Mouse (Mus musculus): ENCODE measurements around the gene Amer3. TPM values are rescaled to one million over a fixed set of nuclear protein-coding genes. Genes with fewer than 3 reads are reported as not detected.
"Not testable (repeated sequence)": the region's sequence is repeated elsewhere in the genome, so short reads cannot be mapped to it uniquely, and the experiment has no call there.

The Amer3 gene
- 12.5 and 15.2 TPM in 2 replicates for polyA plus RNA-seq (2015; fragmentation: Nextera tagmentation; extraction: Ambion mirVana)

DNA sequence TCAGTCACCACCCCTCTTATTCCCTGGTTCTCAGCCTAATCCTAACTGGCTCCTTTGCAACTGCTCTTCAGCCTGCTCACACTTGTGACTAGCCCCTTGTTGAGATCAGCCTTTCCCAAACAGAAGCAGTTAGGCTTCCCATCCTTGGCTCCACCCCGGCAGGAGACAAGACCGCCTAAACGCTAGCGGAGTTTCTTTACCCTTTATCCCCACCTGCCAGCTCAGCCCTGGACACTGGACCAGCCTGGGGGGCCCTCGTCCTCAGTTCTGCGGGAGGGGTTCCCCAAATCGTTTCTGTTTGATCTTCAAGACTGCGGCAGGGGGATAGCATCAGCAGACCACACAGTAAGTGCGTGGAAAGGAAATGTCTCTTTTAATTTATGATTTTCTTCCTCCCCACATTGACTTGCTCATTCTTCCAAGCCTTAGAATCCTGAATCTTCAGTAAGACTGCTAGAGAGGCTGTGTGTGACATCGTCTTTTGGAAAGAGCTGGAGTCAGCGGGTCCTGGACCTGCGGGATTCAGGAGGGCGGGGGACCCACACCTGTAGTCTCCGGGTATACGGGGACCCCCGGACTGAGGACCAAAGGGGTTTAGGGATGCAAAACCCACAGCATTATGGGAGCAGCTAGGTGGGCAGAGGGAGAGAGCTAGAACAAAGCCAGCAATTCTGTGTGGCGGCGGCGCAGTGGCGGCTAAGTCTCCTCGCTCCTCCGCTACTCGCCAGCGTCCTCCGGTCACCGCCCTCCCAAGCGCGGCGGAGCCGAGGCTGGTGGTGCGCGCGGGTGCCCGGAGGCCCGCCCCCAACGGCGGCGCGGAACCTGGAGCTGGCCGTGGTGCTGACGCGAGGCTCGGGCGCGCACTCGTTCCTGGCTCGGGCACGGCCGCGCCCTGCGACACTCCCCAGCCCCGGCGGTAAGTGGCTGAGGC, at the start of gene Amer3:
TSS of gene Amer3 (plus strand) at position 807 of the 931 bp plus-strand sequence.
- ATAC-seq = peak; percentile 89
- WGBS = under 1% methylated on average over 53 of the region's 53 CpGs
- Histone ChIP-seq H3K9me3 (replicated peaks) (no peaks in the 10 kb centered on the region), H3K9ac (peak within 1 kb of the TSS; percentile 76), H3K4me1 (peaks cover 26% of the 10 kb centered on the region), H3K27me3 (peaks cover 26% of the 10 kb centered on the region), H3K4me3 (peak within 1 kb of the TSS; percentile 54), H3K27ac (peak within 1 kb of the TSS; percentile 80), H3K36me3 (ENCODE audit: poor library complexity, severe bottlenecking) (no peaks in the 10 kb centered on the region), H3K4me2 (peak within 1 kb of the TSS; percentile 78)

DNA sequence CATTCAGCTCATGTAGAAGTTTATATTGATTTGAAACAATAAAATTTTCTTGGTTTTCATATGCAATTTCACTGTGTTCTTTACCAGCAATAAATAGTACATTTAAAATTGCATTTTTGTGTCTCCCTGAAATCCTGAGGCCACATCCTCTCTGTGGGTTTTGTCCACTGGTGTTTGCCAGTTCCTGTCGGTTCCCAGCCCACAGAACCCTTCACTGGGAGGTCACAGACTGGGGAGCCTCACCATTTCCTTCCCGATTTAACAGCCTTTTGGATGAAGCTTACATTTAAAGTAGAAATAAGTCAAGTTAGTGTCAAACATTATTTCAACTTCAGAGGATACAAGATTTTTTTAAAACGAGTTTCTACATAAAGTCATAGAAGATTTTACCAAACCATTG, 44.9 kb upstream of the Amer3 start:
- H3K27me3 ChIP-seq = peaks cover 41% of the 10 kb centered on the region
- H3K27ac ChIP-seq; H3K4me3 ChIP-seq; H3K4me1 ChIP-seq; H3K4me2 ChIP-seq; H3K36me3 ChIP-seq (ENCODE audit: poor library complexity, severe bottlenecking); ATAC-seq; H3K9ac ChIP-seq; H3K9me3 ChIP-seq (replicated peaks): not testable (repeated sequence)
- 58% methylated on average over 3 of the region's 3 CpGs for WGBS

DNA sequence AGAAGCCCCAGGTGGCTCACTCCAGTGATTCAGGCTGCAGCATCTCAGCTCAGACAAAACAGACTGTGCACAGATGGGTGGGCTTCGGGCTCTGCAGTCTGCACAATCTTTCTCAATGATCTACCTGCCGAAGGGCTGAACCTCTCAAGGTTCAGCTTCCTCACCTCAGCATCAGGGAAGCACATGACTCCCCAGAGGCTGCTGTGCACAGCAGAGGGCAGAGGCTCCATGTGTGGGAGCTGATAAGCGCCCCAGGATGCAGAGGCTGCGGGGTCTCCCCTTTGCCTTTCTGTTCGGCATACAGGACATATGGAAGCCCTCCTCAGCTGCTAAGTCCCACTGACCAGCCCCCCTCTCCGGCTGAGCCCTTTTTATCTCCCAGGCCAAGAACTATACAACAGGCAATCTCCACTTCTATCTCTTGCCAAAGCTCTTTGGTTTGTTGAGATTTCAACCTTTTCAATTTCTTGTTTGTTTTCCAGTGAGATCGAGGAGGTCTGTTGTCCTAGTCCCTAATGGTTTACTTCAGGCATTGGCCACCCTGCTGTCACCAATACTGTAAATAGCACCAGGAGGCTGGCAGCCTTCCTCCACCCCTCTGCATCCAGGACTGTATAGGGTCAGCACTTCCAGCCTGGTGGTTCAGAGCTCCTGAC, 44.3 kb upstream of the Amer3 start, which contains the start of gene Cfc1:
TSS of gene Cfc1 (plus strand) at position 606 of the 656 bp plus-strand sequence.
- Histone ChIP-seq H3K27me3 (peaks cover 41% of the 10 kb centered on the region), H3K4me2 (0 out of 2 replicates have a peak within 1 kb of the TSS, but pooled peaks have one; percentile 36)
- H3K9me3 ChIP-seq (replicated peaks); H3K36me3 ChIP-seq (ENCODE audit: poor library complexity, severe bottlenecking); H3K4me1 ChIP-seq; H3K4me3 ChIP-seq; H3K9ac ChIP-seq; H3K27ac ChIP-seq; ATAC-seq: not testable (repeated sequence)
- WGBS = 24% methylated on average over 7 of the region's 7 CpGs

DNA sequence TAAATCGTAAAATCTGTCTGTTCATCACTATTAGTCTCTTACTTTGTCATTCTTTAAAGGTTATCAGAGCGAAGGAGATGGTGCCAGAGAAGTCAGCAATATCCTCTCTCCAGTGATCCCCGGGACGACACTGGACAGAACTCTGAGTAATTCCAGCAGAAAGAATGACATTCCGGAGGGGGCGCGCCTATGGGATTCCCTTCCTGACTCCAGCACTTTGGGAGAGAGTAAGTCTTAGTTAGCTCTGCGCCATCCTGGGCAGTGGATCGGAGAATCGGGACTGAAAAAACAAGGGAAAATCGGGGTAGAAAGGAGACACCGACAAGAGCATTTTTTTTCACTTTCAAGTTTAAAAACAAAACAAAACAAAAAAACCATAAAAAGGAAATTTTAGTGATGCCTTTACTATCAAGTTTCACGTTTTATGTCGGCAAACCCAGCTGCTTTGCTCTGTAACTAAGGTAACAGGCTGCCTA, 43.1 kb upstream of the Amer3 start:
- ATAC-seq = no peak
- WGBS = 2% methylated on average over 14 of the region's 14 CpGs
- Histone ChIP-seq H3K9ac (no peak overlapping the region), H3K27me3 (peaks cover 41% of the 10 kb centered on the region), H3K9me3 (replicated peaks) (no peaks in the 10 kb centered on the region), H3K4me2 (peak overlapping the region; percentile 36), H3K36me3 (ENCODE audit: poor library complexity, severe bottlenecking) (no peaks in the 10 kb centered on the region), H3K4me1 (peaks cover 9% of the 10 kb centered on the region), H3K4me3 (no peak overlapping the region), H3K27ac (no peak overlapping the region)

DNA sequence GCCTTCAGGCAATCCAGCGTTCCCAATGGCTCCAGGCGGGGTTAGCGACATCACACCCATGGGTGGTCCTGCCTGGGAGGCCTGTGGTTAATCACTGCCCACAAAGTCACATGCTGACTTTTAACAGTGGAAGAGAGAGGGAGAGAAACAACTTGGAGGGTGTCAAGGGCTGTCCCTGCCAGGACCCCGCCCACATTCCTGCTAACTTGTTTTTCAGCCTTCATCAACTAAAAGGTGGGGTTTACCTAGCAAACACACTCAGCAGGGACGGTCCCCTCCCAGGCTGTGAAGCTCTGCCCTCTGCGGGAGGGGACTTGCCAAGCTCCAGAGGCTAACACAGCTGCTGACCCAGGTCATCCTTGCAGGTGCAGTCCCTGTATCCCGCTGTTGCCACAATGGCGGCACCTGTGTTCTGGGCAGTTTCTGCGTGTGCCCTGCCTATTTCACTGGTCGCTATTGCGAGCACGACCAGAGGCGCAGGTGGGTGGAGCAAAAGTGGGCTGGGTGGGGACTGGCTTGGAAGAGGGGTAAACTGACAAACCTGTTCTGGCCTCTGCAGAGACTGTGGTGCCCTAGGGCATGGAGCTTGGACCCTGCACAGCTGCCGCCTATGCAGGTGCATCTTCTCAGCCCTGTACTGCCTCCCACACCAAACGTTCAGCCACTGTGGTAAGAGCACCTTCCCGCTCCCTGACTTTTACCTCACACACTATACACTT, 42.5 kb upstream of the Amer3 start:
- ATAC-seq = 0 out of 2 replicates have a peak, but pooled peaks have one; percentile 24
- peak overlapping the region; percentile 17 for H3K4me3 ChIP-seq
- 4% methylated on average over 16 of the region's 16 CpGs for WGBS
- H3K9ac ChIP-seq = no peak overlapping the region
- no peaks in the 10 kb centered on the region for H3K9me3 ChIP-seq (replicated peaks)
- H3K4me2 ChIP-seq = peak overlapping the region; percentile 36
- no peaks in the 10 kb centered on the region for H3K36me3 ChIP-seq (ENCODE audit: poor library complexity, severe bottlenecking)
- peaks cover 41% of the 10 kb centered on the region for H3K27me3 ChIP-seq
- H3K4me1 ChIP-seq = peaks cover 9% of the 10 kb centered on the region
- H3K27ac ChIP-seq = no peak overlapping the region

DNA sequence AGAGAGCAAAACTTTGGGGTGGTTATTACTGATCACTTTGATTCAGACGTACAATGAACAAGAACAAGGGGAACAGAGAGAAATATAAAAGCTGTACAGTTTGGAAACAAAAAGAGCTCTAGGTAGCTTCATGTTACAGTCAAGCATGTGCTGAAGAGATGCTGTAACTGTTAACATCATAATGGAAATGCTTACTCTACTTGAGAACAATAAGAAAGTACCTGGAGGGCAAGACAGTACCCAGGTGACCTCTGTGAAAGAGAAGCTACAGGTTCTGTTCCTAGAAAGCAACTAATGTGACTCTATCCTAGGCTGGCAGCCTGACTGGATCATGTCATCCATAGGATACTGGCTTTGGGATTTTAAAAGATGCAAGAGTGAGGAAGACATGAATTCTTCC, 32.4 kb upstream of the Amer3 start:
- Histone ChIP-seq H3K36me3 (ENCODE audit: poor library complexity, severe bottlenecking) (no peaks in the 10 kb centered on the region), H3K27me3 (no peaks in the 10 kb centered on the region), H3K4me3 (no peak overlapping the region), H3K27ac (no peak overlapping the region), H3K9me3 (replicated peaks) (no peaks in the 10 kb centered on the region), H3K9ac (no peak overlapping the region), H3K4me1 (no peaks in the 10 kb centered on the region), H3K4me2 (no peak overlapping the region)
- no peak for ATAC-seq
- WGBS = 78% methylated on average over 1 of the region's 1 CpGs

DNA sequence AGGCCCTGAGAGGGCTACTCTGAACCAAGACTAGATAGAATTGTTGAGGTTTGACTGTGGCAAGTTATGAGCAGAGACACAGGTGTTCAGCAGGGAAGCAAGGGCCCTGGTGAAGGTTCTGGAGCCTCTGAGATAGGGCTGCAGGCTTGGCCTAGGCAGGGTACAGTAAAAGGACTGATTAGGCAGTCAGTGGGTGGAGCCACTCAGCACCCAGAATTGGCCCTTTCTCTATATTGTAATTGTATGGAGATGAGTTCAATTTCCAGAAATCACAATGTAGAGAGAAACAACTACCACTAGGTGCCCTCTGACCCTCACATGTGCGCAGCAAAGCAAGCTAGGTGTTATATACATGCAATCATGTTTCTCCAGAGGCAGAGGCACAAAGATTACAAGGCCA, 25.8 kb upstream of the Amer3 start:
- Histone ChIP-seq H3K4me3 (no peak overlapping the region), H3K9ac (no peak overlapping the region), H3K27ac (no peak overlapping the region), H3K4me1 (no peaks in the 10 kb centered on the region), H3K36me3 (ENCODE audit: poor library complexity, severe bottlenecking) (no peaks in the 10 kb centered on the region), H3K27me3 (no peaks in the 10 kb centered on the region), H3K9me3 (replicated peaks) (no peaks in the 10 kb centered on the region), H3K4me2 (no peak overlapping the region)
- WGBS = 76% methylated on average over 1 of the region's 1 CpGs
- ATAC-seq = no peak

DNA sequence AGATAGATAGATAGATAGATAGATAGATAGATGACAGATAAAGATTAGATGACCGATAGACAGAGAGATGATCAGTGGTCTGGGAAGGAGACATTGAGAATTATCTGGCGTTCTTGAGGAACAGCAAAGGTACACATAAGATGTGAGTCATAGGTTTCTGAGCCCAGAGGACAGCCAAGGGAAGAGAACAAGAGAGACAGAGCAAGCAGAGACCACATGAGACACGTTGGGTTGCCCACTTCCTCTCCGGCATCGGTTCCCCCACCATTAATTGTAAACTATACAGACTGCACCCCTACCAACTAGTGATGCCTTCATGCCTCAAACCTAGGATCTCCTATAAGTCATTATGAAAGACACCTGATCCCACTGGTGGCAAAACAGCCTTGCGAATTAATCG, 25.2 kb upstream of the Amer3 start:
- no peaks in the 10 kb centered on the region for H3K9me3 ChIP-seq (replicated peaks)
- H3K27me3 ChIP-seq = no peaks in the 10 kb centered on the region
- no peak overlapping the region for H3K4me2 ChIP-seq
- no peak overlapping the region for H3K27ac ChIP-seq
- 87% methylated on average over 7 of the region's 7 CpGs for WGBS
- no peak for ATAC-seq
- H3K4me1 ChIP-seq = no peaks in the 10 kb centered on the region
- H3K9ac ChIP-seq = no peak overlapping the region
- no peaks in the 10 kb centered on the region for H3K36me3 ChIP-seq (ENCODE audit: poor library complexity, severe bottlenecking)
- H3K4me3 ChIP-seq = no peak overlapping the region

DNA sequence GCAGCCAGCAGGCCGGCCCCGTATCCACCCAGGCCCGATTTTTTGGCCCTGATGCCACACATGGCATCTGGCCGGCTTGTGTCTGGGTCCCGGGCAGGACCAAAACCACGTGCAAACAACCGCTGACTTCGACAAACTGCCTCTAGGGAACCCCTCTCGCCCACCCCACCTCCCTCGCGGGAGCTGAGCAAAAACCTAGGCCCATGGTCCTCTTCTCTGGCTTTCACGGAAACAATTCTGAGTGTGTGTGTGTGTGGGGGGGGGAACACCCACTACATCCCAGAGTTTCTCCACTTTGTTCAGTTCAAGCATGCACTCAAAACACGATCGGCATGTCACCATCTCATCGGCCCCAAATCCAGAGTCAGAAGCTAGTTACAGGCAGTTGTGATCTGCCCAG, 18.6 kb upstream of the Amer3 start, which contains the start of gene Prss40:
TSS of gene Prss40 (minus strand) at position 101 of the 400 bp plus-strand sequence.
- Histone ChIP-seq H3K9ac (no peak within 1 kb of the TSS), H3K9me3 (replicated peaks) (no peaks in the 10 kb centered on the region), H3K27ac (no peak within 1 kb of the TSS), H3K27me3 (no peaks in the 10 kb centered on the region), H3K36me3 (ENCODE audit: poor library complexity, severe bottlenecking) (no peaks in the 10 kb centered on the region), H3K4me2 (no peak within 1 kb of the TSS), H3K4me1 (no peaks in the 10 kb centered on the region), H3K4me3 (no peak within 1 kb of the TSS)
- no peak for ATAC-seq
- WGBS = 90% methylated on average over 15 of the region's 15 CpGs

DNA sequence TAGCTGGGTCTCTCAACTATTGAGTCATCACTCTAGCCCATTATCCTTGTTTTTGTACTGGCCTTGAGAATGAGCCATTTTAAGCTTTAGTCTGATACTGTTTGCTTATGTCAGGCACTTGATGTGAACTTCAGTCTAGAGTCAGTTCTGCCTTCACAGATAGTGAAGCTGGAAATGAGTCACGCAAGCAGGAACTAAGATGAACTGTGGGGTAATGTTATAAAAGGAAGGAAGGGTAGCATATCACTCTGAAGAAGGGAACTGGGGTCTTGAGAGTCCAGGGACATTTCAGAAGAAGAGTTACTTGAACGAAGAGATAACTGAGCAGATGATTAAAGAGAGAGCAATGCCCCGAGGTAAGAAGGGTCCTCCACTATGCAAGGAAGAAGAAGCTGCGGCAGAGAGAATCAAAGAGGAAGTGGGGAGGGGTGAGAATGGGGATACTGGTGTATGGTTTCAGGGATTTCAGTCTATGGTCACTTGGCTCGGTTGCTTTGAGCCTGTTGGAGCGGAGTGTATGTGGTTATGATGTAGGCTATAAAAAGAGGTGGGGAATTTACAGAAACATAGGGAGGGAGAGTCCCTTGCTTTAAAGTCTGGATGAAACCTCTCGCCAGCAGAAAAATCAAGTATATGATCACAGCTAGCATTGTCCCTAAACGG, 14.9 kb upstream of the Amer3 start:
- no peak overlapping the region for H3K4me3 ChIP-seq
- no peak overlapping the region for H3K9ac ChIP-seq
- no peaks in the 10 kb centered on the region for H3K4me1 ChIP-seq
- H3K4me2 ChIP-seq = no peak overlapping the region
- no peak overlapping the region for H3K27ac ChIP-seq
- no peaks in the 10 kb centered on the region for H3K27me3 ChIP-seq
- WGBS = 83% methylated on average over 8 of the region's 8 CpGs
- no peaks in the 10 kb centered on the region for H3K36me3 ChIP-seq (ENCODE audit: poor library complexity, severe bottlenecking)
- ATAC-seq = no peak
- H3K9me3 ChIP-seq (replicated peaks) = no peaks in the 10 kb centered on the region

DNA sequence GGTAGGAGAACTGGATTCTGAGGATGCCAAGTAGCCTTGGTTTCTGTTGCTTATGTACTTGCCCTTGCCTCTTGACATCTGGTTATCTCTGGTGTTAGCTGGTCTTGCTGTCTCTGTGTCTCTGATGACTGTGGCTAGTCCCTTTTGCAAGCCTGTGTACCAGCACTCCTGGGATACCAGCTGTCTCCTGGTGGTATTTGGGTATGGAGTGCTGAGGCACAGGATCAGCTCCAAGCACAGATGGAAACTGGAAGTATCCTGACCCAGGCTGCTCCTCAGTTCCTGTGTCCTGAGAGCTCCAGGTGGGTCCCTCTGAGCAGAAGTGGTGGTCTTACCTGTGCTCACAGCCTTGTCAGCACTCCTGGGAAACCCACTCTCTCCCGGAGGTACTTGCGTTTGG, 11.3 kb upstream of the Amer3 start:
- Histone ChIP-seq H3K36me3 (ENCODE audit: poor library complexity, severe bottlenecking) (no peaks in the 10 kb centered on the region), H3K27me3 (no peaks in the 10 kb centered on the region), H3K4me2 (no peak overlapping the region), H3K9me3 (replicated peaks) (no peaks in the 10 kb centered on the region), H3K9ac (no peak overlapping the region), H3K4me1 (no peaks in the 10 kb centered on the region), H3K27ac (no peak overlapping the region), H3K4me3 (no peak overlapping the region)
- ATAC-seq = no peak
- 94% methylated on average over 2 of the region's 2 CpGs for WGBS
